In the genomic region with DNA sequence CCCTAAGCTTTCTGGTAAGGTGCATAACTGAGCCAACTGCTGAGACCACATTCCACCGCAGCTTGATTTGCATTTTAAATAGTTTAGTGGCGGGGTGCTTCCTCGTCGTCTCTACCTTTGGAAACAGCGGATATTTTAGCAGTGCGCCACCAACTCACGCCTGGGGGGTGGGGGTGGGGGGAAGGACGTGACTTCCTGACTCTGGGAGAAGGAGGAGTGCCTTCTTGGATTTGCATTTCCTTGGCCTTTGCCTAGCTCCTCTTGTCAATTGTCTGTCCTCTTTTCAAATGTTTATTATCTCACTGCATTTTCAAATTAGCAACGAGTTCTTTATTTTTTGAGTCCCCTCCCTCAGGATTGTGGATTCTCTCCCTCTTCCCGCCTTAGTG, we compare ENCODE assay signal across 11 mouse cellular contexts. TPM values are rescaled to one million over a fixed set of nuclear protein-coding genes. Genes with fewer than 3 reads are reported as not detected.
A peak's percentile ranks its signal among the peaks of the same experiment; 100 is the strongest.
DNase-seq lines count a peak whose midpoint lies in the region; ATAC-seq and TF ChIP-seq lines count a peak whose summit lies in the region.
"Had no signal": no experiment of that assay in that cellular context is flagged by ENCODE, and none has a peak within 500 bp of the region (broad histone marks: within the 10 kb centered on the region; RNA-seq: fewer than 3 reads in every experiment).

No protein-coding gene starts in this region.

- H3K36me3 ChIP-seq in lung, embryonic 15.5 days: no peaks in the 10 kb centered on the region
- H3K36me3 ChIP-seq in forebrain, embryonic 16.5 days (ENCODE audit: control insufficient read depth, insufficient read depth): no peaks in the 10 kb centered on the region
- no peaks in the 10 kb centered on the region for H3K36me3 ChIP-seq in liver, embryonic 16.5 days (ENCODE audit: control insufficient read depth, insufficient read depth)

- H3K4me2 ChIP-seq in lung, embryonic 15.5 days: peak overlapping the region; percentile 59
- H3K4me2 ChIP-seq in forebrain, embryonic 16.5 days (ENCODE audit: low read length): peak overlapping the region; percentile 28
- 0 out of 2 replicates have a peak overlapping the region, but pooled peaks have one; percentile 19 for H3K4me2 ChIP-seq in liver, embryonic 16.5 days (ENCODE audit: low read depth, low read length)

- H3K9ac ChIP-seq in lung, embryonic 15.5 days: no peak overlapping the region
- H3K9ac ChIP-seq in forebrain, embryonic 16.5 days (replicated peaks; ENCODE audit: low read depth, low read length): no peak overlapping the region
- no peak overlapping the region for H3K9ac ChIP-seq in liver, embryonic 16.5 days (ENCODE audit: low read depth, low read length)
- H3K9ac ChIP-seq: liver, embryonic 14.5 days had no signal

- no peak for TF ChIP-seq POLR2A in lung, adult 2 months (IDR thresholded peaks at IDR 0.05; ENCODE audit: borderline replicate concordance, extremely low read depth, low read depth, low read length)

- DNase-seq in lung, adult 2 months: no peak
- peak; percentile 76 for DNase-seq in yolk sac, embryonic 10.5 days (ENCODE audit: low spot score)
- no peak for DNase-seq in MN1 (ENCODE audit: low spot score)
- DNase-seq in layer of hippocampus, adult 9-11 months: no peak
- DNase-seq: cerebellum, postnatal 14 days had no signal

- peaks cover 13% of the 10 kb centered on the region for H3K27me3 ChIP-seq in lung, embryonic 15.5 days
- H3K27me3 ChIP-seq in forebrain, embryonic 16.5 days (replicated peaks; ENCODE audit: control insufficient read depth, insufficient read depth, low read length): peaks cover 21% of the 10 kb centered on the region
- peaks cover 28% of the 10 kb centered on the region for H3K27me3 ChIP-seq in liver, embryonic 16.5 days (ENCODE audit: control insufficient read depth, insufficient read depth, low read depth, low read length)

- H3K27ac ChIP-seq in lung, embryonic 15.5 days: no peak overlapping the region
- no peak overlapping the region for H3K27ac ChIP-seq in forebrain, embryonic 16.5 days (ENCODE audit: low read length)
- H3K27ac ChIP-seq in liver, embryonic 16.5 days (ENCODE audit: low read length): no peak overlapping the region
- H3K27ac ChIP-seq: liver, embryonic 14.5 days had no signal

- no peak for TF ChIP-seq CTCF in lung, adult 2 months (IDR thresholded peaks at IDR 0.05; ENCODE audit: insufficient read depth, low read length)

- H3K9me3 ChIP-seq in lung, embryonic 15.5 days: no peaks in the 10 kb centered on the region
- H3K9me3 ChIP-seq in forebrain, embryonic 16.5 days (ENCODE audit: control insufficient read depth, low read length): no peaks in the 10 kb centered on the region
- H3K9me3 ChIP-seq in liver, embryonic 16.5 days (replicated peaks; ENCODE audit: control insufficient read depth, low read length): no peaks in the 10 kb centered on the region

- no peak for ATAC-seq in lung, embryonic 15.5 days (ENCODE audit: borderline replicate concordance, extremely low read depth, low FRiP score, low TSS enrichment)
- ATAC-seq in forebrain, embryonic 16.5 days: no peak
- no peak for ATAC-seq in liver, embryonic 16.5 days (ENCODE audit: low read depth)
- ATAC-seq in erythroid progenitor cell, adult 5-6 weeks (replicated peaks; ENCODE audit: low FRiP score, poor library complexity, severe bottlenecking): no peak

- peak overlapping the region; percentile 19 for H3K4me3 ChIP-seq in lung, embryonic 15.5 days
- H3K4me3 ChIP-seq in lung, adult 2 months (replicated peaks; ENCODE audit: extremely low read depth, low read depth, low read length): no peak overlapping the region
- H3K4me3 ChIP-seq in forebrain, embryonic 16.5 days (replicated peaks; ENCODE audit: low read length): no peak overlapping the region
- H3K4me3 ChIP-seq in liver, embryonic 16.5 days (ENCODE audit: low read depth, low read length): no peak overlapping the region

- H3K4me1 ChIP-seq in lung, embryonic 15.5 days: peaks cover 13% of the 10 kb centered on the region
- no peaks in the 10 kb centered on the region; the same call in 1 of the 2 replicates for H3K4me1 ChIP-seq in lung, adult 2 months (ENCODE audit: control insufficient read depth, insufficient read depth, low read length)
- peaks cover 11% of the 10 kb centered on the region for H3K4me1 ChIP-seq in forebrain, embryonic 16.5 days (replicated peaks; ENCODE audit: control insufficient read depth, insufficient read depth, low read length)
- H3K4me1 ChIP-seq in liver, embryonic 16.5 days (ENCODE audit: control insufficient read depth, low read depth, low read length): no peaks in the 10 kb centered on the region

- WGBS in lung, embryonic 15.5 days: 4% methylated on average over 10 of the region's 10 CpGs
- 7% methylated on average over 10 of the region's 10 CpGs for WGBS in lung, adult 2 months
- under 1% methylated on average over 10 of the region's 10 CpGs for WGBS in forebrain, embryonic 16.5 days
- under 1% methylated on average over 10 of the region's 10 CpGs for WGBS in liver, embryonic 16.5 days (ENCODE audit: insufficient replicate concordance)

RNA-seq across cellular contexts. Expression of a gene that starts 1.4 kb away (rescaled TPM):
- polyA plus RNA-seq in lung, embryonic 15.5 days (2015; fragmentation: Nextera tagmentation; extraction: Ambion mirVana): 0.16 TPM in 1 of 2 replicates, not detected in the other
- 0.03 and 0.13 TPM in 2 replicates for polyA plus RNA-seq in lung, adult 2 months (2012; rRNA removed)
- not detected in 2 replicates for polyA plus RNA-seq in forebrain, embryonic 16.5 days (2015; fragmentation: Nextera tagmentation; extraction: Ambion mirVana)
- polyA plus RNA-seq in liver, embryonic 16.5 days (2015; fragmentation: Nextera tagmentation; extraction: Ambion mirVana): not detected in 2 replicates
- not detected in 2 replicates for total RNA-seq in erythroid progenitor cell, adult 5-6 weeks (2015; ENCODE audit: low replicate concordance)
- total RNA-seq in erythroid progenitor cell, adult 5-6 weeks (2017; ENCODE audit: low replicate concordance): not detected in 2 replicates
- polyA plus RNA-seq: gonadal fat pad, adult 2 months; liver, embryonic 14.5 days had no signal
